Mouse (Mus musculus): ENCODE data around the gene Man1a. TPM values are rescaled to one million over a fixed set of nuclear protein-coding genes. Genes with fewer than 3 reads are reported as not detected.

Man1a gene
- polyA plus RNA-seq, 1 experiment from 2014 or later = 2.9 TPM

- no peaks in the 10 kb centered on the region for H3K9me3 ChIP-seq
- no peak overlapping the region for H3K9ac ChIP-seq (replicated peaks)
- H3K4me3 ChIP-seq = no peak overlapping the region
- H3K4me1 ChIP-seq = no peaks in the 10 kb centered on the region
- no peak overlapping the region for H3K27ac ChIP-seq (replicated peaks)
- no peaks in the 10 kb centered on the region for H3K27me3 ChIP-seq
- 62% methylated on average over 6 of the region's 6 CpGs for WGBS
- no peaks in the 10 kb centered on the region for H3K36me3 ChIP-seq
- H3K4me2 ChIP-seq (replicated peaks) = no peak overlapping the region
- 0 out of 2 replicates have a peak, but pooled peaks have one; percentile 58 for ATAC-seq (replicated peaks)
Observed at GRCm38 (mm10) chr10:54059679-54060249, 16.6 kb downstream of the Man1a start.

- no peak for ATAC-seq (replicated peaks)
- no peak overlapping the region for H3K4me3 ChIP-seq
- H3K9ac ChIP-seq (replicated peaks) = no peak overlapping the region
- H3K4me2 ChIP-seq (replicated peaks) = no peak overlapping the region
- WGBS = 28% methylated on average over 3 of the region's 3 CpGs
- no peaks in the 10 kb centered on the region for H3K27me3 ChIP-seq
- no peak overlapping the region for H3K27ac ChIP-seq (replicated peaks)
- H3K36me3 ChIP-seq = no peaks in the 10 kb centered on the region
- no peaks in the 10 kb centered on the region for H3K9me3 ChIP-seq
- no peaks in the 10 kb centered on the region for H3K4me1 ChIP-seq
Observed at GRCm38 (mm10) chr10:54059092-54059496, 17.3 kb downstream of the Man1a start.

GRCm38 (mm10) chr10:54058657-54059056 lies 17.8 kb downstream of the Man1a start:
- no peak for ATAC-seq (replicated peaks)
- Histone ChIP-seq H3K4me3 (no peak overlapping the region), H3K36me3 (no peaks in the 10 kb centered on the region), H3K4me2 (replicated peaks) (no peak overlapping the region), H3K9me3 (no peaks in the 10 kb centered on the region), H3K27ac (replicated peaks) (no peak overlapping the region), H3K27me3 (no peaks in the 10 kb centered on the region), H3K4me1 (no peaks in the 10 kb centered on the region), H3K9ac (replicated peaks) (no peak overlapping the region)
- WGBS = 88% methylated on average over 3 of the region's 3 CpGs

- no peak for ATAC-seq (replicated peaks)
- Histone ChIP-seq H3K9me3 (no peaks in the 10 kb centered on the region), H3K4me2 (replicated peaks) (no peak overlapping the region), H3K36me3 (no peaks in the 10 kb centered on the region), H3K4me1 (no peaks in the 10 kb centered on the region), H3K27me3 (no peaks in the 10 kb centered on the region), H3K9ac (replicated peaks) (no peak overlapping the region), H3K4me3 (no peak overlapping the region), H3K27ac (replicated peaks) (no peak overlapping the region)
- WGBS = 84% methylated on average over 4 of the region's 4 CpGs
Observed at GRCm38 (mm10) chr10:54054188-54054587, 22.2 kb downstream of the Man1a start.

- Histone ChIP-seq H3K9ac (replicated peaks) (no peak overlapping the region), H3K4me1 (no peaks in the 10 kb centered on the region), H3K9me3 (no peaks in the 10 kb centered on the region), H3K27ac (replicated peaks) (no peak overlapping the region), H3K4me2 (replicated peaks) (no peak overlapping the region), H3K27me3 (no peaks in the 10 kb centered on the region), H3K4me3 (no peak overlapping the region), H3K36me3 (no peaks in the 10 kb centered on the region)
- WGBS = 94% methylated on average over 4 of the region's 4 CpGs
- no peak for ATAC-seq (replicated peaks)
Observed at GRCm38 (mm10) chr10:54047885-54048284, 28.5 kb downstream of the Man1a start.

- H3K9me3 ChIP-seq = no peaks in the 10 kb centered on the region
- ATAC-seq (replicated peaks) = no peak
- H3K4me1 ChIP-seq = no peaks in the 10 kb centered on the region
- WGBS = 92% methylated on average over 3 of the region's 3 CpGs
- H3K27me3 ChIP-seq = no peaks in the 10 kb centered on the region
- no peak overlapping the region for H3K4me2 ChIP-seq (replicated peaks)
- H3K36me3 ChIP-seq = no peaks in the 10 kb centered on the region
- H3K4me3 ChIP-seq = no peak overlapping the region
- H3K27ac ChIP-seq (replicated peaks) = no peak overlapping the region
- no peak overlapping the region for H3K9ac ChIP-seq (replicated peaks)
Observed at GRCm38 (mm10) chr10:54043358-54043757, 33.1 kb downstream of the Man1a start.

- Histone ChIP-seq H3K27me3 (no peaks in the 10 kb centered on the region), H3K9me3 (no peaks in the 10 kb centered on the region), H3K4me1 (no peaks in the 10 kb centered on the region), H3K9ac (replicated peaks) (no peak overlapping the region), H3K27ac (replicated peaks) (no peak overlapping the region), H3K4me3 (no peak overlapping the region), H3K36me3 (no peaks in the 10 kb centered on the region), H3K4me2 (replicated peaks) (no peak overlapping the region)
- 91% methylated on average over 7 of the region's 7 CpGs for WGBS
- no peak for ATAC-seq (replicated peaks)
Observed at GRCm38 (mm10) chr10:54042212-54042840, 34.1 kb downstream of the Man1a start.

GRCm38 (mm10) chr10:54040261-54041165 lies 35.9 kb downstream of the Man1a start:
- Histone ChIP-seq H3K4me1 (no peaks in the 10 kb centered on the region), H3K4me2 (replicated peaks) (no peak overlapping the region), H3K27me3 (no peaks in the 10 kb centered on the region), H3K9me3 (no peaks in the 10 kb centered on the region), H3K36me3 (no peaks in the 10 kb centered on the region), H3K4me3 (no peak overlapping the region), H3K9ac (replicated peaks) (no peak overlapping the region), H3K27ac (replicated peaks) (no peak overlapping the region)
- peak; percentile 38; the same call in 1 of the 2 replicates for ATAC-seq (replicated peaks)
- 88% methylated on average over 11 of the region's 11 CpGs for WGBS

- no peak overlapping the region for H3K27ac ChIP-seq (replicated peaks)
- H3K9ac ChIP-seq (replicated peaks) = no peak overlapping the region
- 93% methylated on average over 4 of the region's 4 CpGs for WGBS
- H3K27me3 ChIP-seq = no peaks in the 10 kb centered on the region
- H3K36me3 ChIP-seq = no peaks in the 10 kb centered on the region
- ATAC-seq (replicated peaks) = no peak
- H3K9me3 ChIP-seq = no peaks in the 10 kb centered on the region
- H3K4me2 ChIP-seq (replicated peaks) = no peak overlapping the region
- H3K4me3 ChIP-seq = no peak overlapping the region
- H3K4me1 ChIP-seq = no peaks in the 10 kb centered on the region
Observed at GRCm38 (mm10) chr10:54039754-54040153, 36.7 kb downstream of the Man1a start.

- H3K4me1 ChIP-seq = no peaks in the 10 kb centered on the region
- no peaks in the 10 kb centered on the region for H3K36me3 ChIP-seq
- 88% methylated on average over 10 of the region's 10 CpGs for WGBS
- no peaks in the 10 kb centered on the region for H3K27me3 ChIP-seq
- no peak overlapping the region for H3K4me2 ChIP-seq (replicated peaks)
- no peak overlapping the region for H3K27ac ChIP-seq (replicated peaks)
- ATAC-seq (replicated peaks) = no peak
- H3K9ac ChIP-seq (replicated peaks) = no peak overlapping the region
- H3K9me3 ChIP-seq = no peaks in the 10 kb centered on the region
- no peak overlapping the region for H3K4me3 ChIP-seq
Observed at GRCm38 (mm10) chr10:54038734-54039133, 37.7 kb downstream of the Man1a start.

GRCm38 (mm10) chr10:54038180-54038579 lies 38.2 kb downstream of the Man1a start:
- Histone ChIP-seq H3K4me1 (no peaks in the 10 kb centered on the region), H3K27ac (replicated peaks) (no peak overlapping the region), H3K27me3 (no peaks in the 10 kb centered on the region), H3K36me3 (no peaks in the 10 kb centered on the region), H3K4me3 (no peak overlapping the region), H3K9ac (replicated peaks) (no peak overlapping the region), H3K9me3 (no peaks in the 10 kb centered on the region), H3K4me2 (replicated peaks) (no peak overlapping the region)
- ATAC-seq (replicated peaks) = no peak
- 83% methylated on average over 5 of the region's 5 CpGs for WGBS

- 87% methylated on average over 10 of the region's 10 CpGs for WGBS
- no peaks in the 10 kb centered on the region for H3K36me3 ChIP-seq
- H3K4me2 ChIP-seq (replicated peaks) = no peak overlapping the region
- no peaks in the 10 kb centered on the region for H3K27me3 ChIP-seq
- no peak overlapping the region for H3K9ac ChIP-seq (replicated peaks)
- ATAC-seq (replicated peaks) = no peak
- no peak overlapping the region for H3K27ac ChIP-seq (replicated peaks)
- no peak overlapping the region for H3K4me3 ChIP-seq
- no peaks in the 10 kb centered on the region for H3K4me1 ChIP-seq
- no peaks in the 10 kb centered on the region for H3K9me3 ChIP-seq
Observed at GRCm38 (mm10) chr10:54037348-54038010, 38.9 kb downstream of the Man1a start.

Measured in forebrain, embryonic 15.5 days (tissue).